Mouse (Mus musculus) olfactory bulb, adult 2 months (tissue): ENCODE results near the gene Daam1.

ENCODE experiments used
- CTCF ChIP-seq: fragments of 200-500 bp; IDR thresholded peaks from 2 replicates; pipeline ENCODE4 v1.5.1; 2012; ENCODE audit warnings: low read depth, mild to moderate bottlenecking, low read length, moderate library complexity; ENCODE audit not compliant: insufficient read depth
- POLR2A ChIP-seq: fragments of 200-500 bp; IDR thresholded peaks from 2 replicates; pipeline ENCODE4 v1.6.1; 2012; ENCODE audit warnings: mild to moderate bottlenecking, low read depth, low read length, moderate library complexity; ENCODE audit not compliant: insufficient read depth

DNA sequence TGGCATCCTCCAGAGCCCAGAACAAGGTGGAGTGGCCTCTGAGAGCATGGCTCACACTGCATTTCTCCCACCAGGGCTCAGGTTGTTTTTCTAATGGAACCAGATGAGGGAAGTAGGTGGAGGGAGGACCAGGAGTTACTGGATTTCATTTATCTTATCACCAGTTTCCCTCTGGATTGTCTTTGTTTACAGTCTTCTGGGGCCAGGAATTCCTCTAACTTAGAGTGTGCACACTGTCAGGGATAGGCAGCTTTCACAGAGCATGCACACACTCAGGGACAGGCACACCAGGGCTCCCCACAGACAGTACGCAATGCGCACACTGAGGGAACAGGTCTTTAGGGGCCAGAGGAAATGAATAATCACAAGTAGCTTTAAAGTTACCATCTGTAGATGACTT, 7.4 kb downstream of the Daam1 start:
- TF ChIP-seq POLR2A = no peak
- no peak for TF ChIP-seq CTCF
